Mouse (Mus musculus): ENCODE results near the gene Polr3k. TPM values are rescaled to one million over a fixed set of nuclear protein-coding genes. Genes with fewer than 3 reads are reported as not detected.
A peak's percentile ranks its signal among the peaks of the same experiment; 100 is the strongest.

Polr3k gene
- polyA plus RNA-seq, 1 experiment from 2014 or later: 55.4 TPM

DNA sequence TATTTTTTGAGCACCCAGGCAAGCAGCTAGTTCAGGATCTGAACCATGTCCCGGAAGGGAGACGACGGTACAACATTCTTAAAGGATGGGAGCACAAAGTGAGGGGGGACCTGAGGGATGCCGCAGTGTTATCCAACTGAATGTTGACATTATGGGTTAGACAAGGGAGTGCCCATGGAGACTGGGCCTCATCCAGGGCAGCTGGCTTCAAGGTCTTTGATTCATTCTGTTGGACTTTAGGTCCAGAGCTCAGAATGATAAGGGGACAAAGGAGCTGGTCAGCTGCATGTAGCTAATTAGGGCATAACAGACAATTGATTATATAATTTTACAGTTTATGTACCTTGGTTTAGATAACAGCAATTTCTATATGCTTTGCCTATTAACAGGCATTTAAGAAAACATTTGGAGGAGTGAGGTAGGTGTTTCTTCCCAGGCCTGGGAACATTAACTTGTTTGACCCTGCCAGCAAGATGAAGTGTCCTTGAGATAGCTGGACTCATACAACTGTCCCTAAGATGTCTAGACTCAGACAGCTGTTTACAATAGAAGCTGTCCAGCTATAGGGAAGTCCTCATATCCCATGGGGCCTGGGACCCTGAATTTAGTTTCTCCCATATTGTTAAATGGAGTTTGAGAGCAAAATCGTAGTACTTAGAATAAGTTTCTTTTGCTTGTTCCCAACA, 18.3 kb upstream of the Polr3k start:
- no peak overlapping the region for H3K27ac ChIP-seq
- no peak for ATAC-seq (replicated peaks; ENCODE audit: low FRiP score, low read depth)
- no peak overlapping the region for H3K4me3 ChIP-seq (replicated peaks; ENCODE audit: low read depth, low read length)
- 92% methylated on average over 5 of the region's 5 CpGs for WGBS
- no peaks in the 10 kb centered on the region for H3K4me1 ChIP-seq (replicated peaks; ENCODE audit: insufficient read depth, low read length)
- no peak overlapping the region for H3K9ac ChIP-seq (ENCODE audit: low read depth, low read length)
- no peak overlapping the region for H3K4me2 ChIP-seq (ENCODE audit: low read length)
- DNase-seq (ENCODE audit: low spot score): no peak
- no peak for TF ChIP-seq CTCF (IDR thresholded peaks at IDR 0.05; ENCODE audit: low read depth)
- H3K9me3 ChIP-seq (replicated peaks; ENCODE audit: low read length): no peaks in the 10 kb centered on the region
- H3K36me3 ChIP-seq (ENCODE audit: insufficient read depth, low read length): peaks cover 22% of the 10 kb centered on the region
- no peaks in the 10 kb centered on the region for H3K27me3 ChIP-seq (ENCODE audit: insufficient read depth, low read length)

DNA sequence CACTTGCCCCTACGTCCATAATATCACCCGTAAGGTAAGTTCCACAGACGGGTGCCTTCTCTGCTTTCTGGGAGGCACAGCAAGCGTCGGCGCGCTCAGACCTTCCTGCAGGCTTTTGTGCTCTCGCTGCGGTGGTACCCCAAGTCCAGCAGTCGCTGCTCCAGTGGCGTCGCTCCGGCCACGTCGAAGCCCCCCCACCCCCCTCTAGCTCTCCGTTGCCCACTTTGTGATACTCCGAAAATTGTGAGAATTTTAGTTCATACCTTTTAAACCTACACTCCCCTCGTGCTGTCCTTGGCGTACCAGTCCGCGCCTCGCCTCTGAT, 361 bp downstream of the Polr3k start:
- H3K9me3 ChIP-seq (replicated peaks; ENCODE audit: low read length): no peaks in the 10 kb centered on the region

DNA sequence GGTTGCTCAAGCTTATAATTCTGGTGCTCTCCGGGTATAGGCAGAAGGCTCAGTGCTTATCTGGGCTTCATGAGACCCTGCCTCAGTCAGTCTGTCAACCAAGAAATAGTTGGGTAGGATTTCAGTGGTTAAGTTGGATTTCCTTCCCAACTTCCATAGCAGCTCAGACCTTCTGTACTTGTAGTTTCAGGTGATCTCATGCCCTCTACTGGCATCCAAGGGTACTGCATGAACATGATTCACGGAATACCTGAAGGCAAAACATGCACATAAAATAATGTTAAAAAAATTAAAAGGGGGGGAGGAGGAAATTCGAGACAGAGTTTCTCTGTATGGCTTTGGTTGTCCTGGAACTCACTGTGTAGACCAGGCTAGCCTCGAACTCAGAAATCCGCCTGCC, 2.8 kb downstream of the Polr3k start:
- WGBS: 53% methylated on average over 5 of the region's 5 CpGs
- H3K9ac ChIP-seq (ENCODE audit: low read depth, low read length): no peak overlapping the region
- ATAC-seq (replicated peaks; ENCODE audit: low FRiP score, low read depth) (no peak), DNase-seq (ENCODE audit: low spot score) (peak; percentile 74)
- TF ChIP-seq CTCF (IDR thresholded peaks at IDR 0.05; ENCODE audit: low read depth): peak; percentile 87
- H3K4me3 ChIP-seq (replicated peaks; ENCODE audit: low read depth, low read length): no peak overlapping the region
- H3K4me1 ChIP-seq (replicated peaks; ENCODE audit: insufficient read depth, low read length): peaks cover 8% of the 10 kb centered on the region; the same call in 1 of the 2 replicates
- no peak overlapping the region for H3K27ac ChIP-seq
- H3K27me3 ChIP-seq (ENCODE audit: insufficient read depth, low read length): no peaks in the 10 kb centered on the region
- no peaks in the 10 kb centered on the region for H3K9me3 ChIP-seq (replicated peaks; ENCODE audit: low read length)
- H3K4me2 ChIP-seq (ENCODE audit: low read length): no peak overlapping the region
- peaks cover 14% of the 10 kb centered on the region for H3K36me3 ChIP-seq (ENCODE audit: insufficient read depth, low read length)

More for the DNA sequence above, 361 bp downstream of the Polr3k start:
- WGBS: under 1% methylated on average over 22 of the region's 22 CpGs
- Histone ChIP-seq H3K4me1 (replicated peaks; ENCODE audit: insufficient read depth, low read length) (peaks cover 8% of the 10 kb centered on the region; the same call in 1 of the 2 replicates), H3K36me3 (ENCODE audit: insufficient read depth, low read length) (peaks cover 11% of the 10 kb centered on the region), H3K4me3 (replicated peaks; ENCODE audit: low read depth, low read length) (peak overlapping the region; percentile 62), H3K27me3 (ENCODE audit: insufficient read depth, low read length) (no peaks in the 10 kb centered on the region), H3K9ac (ENCODE audit: low read depth, low read length) (peak overlapping the region; percentile 73), H3K4me2 (ENCODE audit: low read length) (peak overlapping the region; percentile 90), H3K27ac (peak overlapping the region; percentile 60; the same call in 1 of the 2 replicates)
- no peak for TF ChIP-seq CTCF (IDR thresholded peaks at IDR 0.05; ENCODE audit: low read depth)
- DNase-seq (ENCODE audit: low spot score) (no peak), ATAC-seq (replicated peaks; ENCODE audit: low FRiP score, low read depth) (no peak; the same call in 1 of the 2 replicates)

DNA sequence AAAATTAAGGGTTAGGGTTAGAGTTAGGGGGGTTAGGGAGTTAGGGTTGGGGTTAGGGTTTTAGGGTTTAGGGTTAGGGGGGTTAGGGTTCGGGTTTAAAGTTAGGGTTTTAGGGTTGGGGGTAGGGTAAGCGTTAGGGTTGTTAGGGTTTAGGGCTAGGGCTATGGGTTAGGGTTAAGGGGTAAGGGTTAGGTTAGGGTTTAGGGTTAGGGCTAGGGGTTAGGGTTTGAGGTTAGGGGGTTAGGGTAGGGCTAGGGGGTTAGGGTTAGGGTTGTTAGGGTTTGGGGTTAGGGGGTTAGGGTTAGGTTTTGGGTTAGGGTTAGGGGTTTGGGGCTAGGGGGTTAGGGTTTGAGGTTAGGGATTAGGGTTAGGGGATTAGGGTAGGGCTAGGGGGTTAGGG, 6.9 kb downstream of the Polr3k start:
- H3K4me2 ChIP-seq (ENCODE audit: low read length): no peak overlapping the region
- no peak for DNase-seq (ENCODE audit: low spot score)
- no peak for TF ChIP-seq CTCF (IDR thresholded peaks at IDR 0.05; ENCODE audit: low read depth)
- H3K9me3 ChIP-seq (replicated peaks; ENCODE audit: low read length): no peaks in the 10 kb centered on the region
- peak; percentile 33; the same call in 1 of the 2 replicates for ATAC-seq (replicated peaks; ENCODE audit: low FRiP score, low read depth)
- WGBS: 92% methylated on average over 2 of the region's 2 CpGs
- H3K27ac ChIP-seq: no peak overlapping the region
- H3K9ac ChIP-seq (ENCODE audit: low read depth, low read length): no peak overlapping the region
- H3K36me3 ChIP-seq (ENCODE audit: insufficient read depth, low read length): peaks cover 17% of the 10 kb centered on the region
- H3K4me1 ChIP-seq (replicated peaks; ENCODE audit: insufficient read depth, low read length): no peaks in the 10 kb centered on the region
- H3K4me3 ChIP-seq (replicated peaks; ENCODE audit: low read depth, low read length): no peak overlapping the region
- no peaks in the 10 kb centered on the region for H3K27me3 ChIP-seq (ENCODE audit: insufficient read depth, low read length)

DNA sequence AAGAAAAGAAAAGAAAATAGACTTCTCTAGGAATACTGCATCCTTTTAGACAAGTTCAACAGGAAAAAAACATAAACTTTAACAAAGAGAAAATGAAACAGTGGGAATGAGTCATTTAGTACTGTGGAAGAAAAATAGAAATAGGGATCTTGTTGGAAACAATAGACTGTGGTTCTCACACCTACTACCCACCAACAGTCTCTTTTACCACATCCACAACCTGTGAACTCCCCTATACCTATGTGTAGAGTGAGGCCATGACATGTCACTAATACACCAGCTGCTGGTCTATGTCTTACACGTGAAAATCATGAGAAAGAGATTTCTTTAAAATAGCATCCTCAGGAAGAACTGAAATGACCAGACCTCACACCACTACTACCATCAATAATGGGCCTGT, 14.8 kb downstream of the Polr3k start:
- Histone ChIP-seq H3K9ac (ENCODE audit: low read depth, low read length) (no peak overlapping the region), H3K36me3 (ENCODE audit: insufficient read depth, low read length) (peaks cover 3% of the 10 kb centered on the region; the same call in 1 of the 2 replicates), H3K4me3 (replicated peaks; ENCODE audit: low read depth, low read length) (no peak overlapping the region), H3K27me3 (ENCODE audit: insufficient read depth, low read length) (no peaks in the 10 kb centered on the region), H3K27ac (no peak overlapping the region), H3K9me3 (replicated peaks; ENCODE audit: low read length) (no peaks in the 10 kb centered on the region), H3K4me2 (ENCODE audit: low read length) (no peak overlapping the region), H3K4me1 (replicated peaks; ENCODE audit: insufficient read depth, low read length) (no peaks in the 10 kb centered on the region)
- TF ChIP-seq CTCF (IDR thresholded peaks at IDR 0.05; ENCODE audit: low read depth): no peak
- 87% methylated on average over 1 of the region's 1 CpGs for WGBS
- DNase-seq (ENCODE audit: low spot score): no peak
- ATAC-seq (replicated peaks; ENCODE audit: low FRiP score, low read depth): no peak

DNA sequence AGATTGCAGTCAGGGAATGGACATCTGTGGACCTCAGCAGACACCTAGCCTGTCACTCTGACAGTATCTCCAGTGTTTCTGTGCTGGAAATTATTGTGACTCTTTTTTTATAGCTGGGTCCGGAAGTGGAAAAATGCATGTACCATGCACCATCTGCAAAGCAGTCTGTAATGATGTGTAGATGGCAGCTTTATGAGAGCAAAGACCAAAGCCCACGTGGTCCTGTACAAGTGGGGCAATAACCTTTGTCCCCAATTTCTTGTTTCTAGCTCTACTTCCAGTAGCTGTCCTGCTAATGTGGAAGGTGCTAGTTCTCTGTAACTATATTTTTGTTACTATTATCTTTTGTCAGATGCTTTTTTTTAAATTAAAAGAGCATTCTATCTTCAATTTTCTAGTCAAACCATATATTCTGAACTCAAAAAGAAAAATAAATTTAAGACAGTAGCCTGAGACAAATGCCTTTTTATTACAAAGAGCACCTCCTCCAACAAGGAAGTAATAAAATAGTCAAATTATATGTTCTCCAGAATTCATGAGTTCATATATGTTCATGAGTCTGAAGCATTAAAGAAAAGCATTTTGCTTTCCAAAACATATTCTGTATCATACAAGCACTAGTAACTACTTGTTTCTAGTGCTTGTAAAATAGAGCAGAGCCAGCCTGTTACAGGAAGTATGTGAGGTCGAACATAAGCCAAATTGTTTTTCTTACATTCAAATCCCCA, 19.0 kb downstream of the Polr3k start:
- no peaks in the 10 kb centered on the region for H3K9me3 ChIP-seq (replicated peaks; ENCODE audit: low read length)
- DNase-seq (ENCODE audit: low spot score) (peak; percentile 38), ATAC-seq (replicated peaks; ENCODE audit: low FRiP score, low read depth) (no peak)
- H3K36me3 ChIP-seq (ENCODE audit: insufficient read depth, low read length): no peaks in the 10 kb centered on the region
- no peaks in the 10 kb centered on the region for H3K4me1 ChIP-seq (replicated peaks; ENCODE audit: insufficient read depth, low read length)
- H3K4me2 ChIP-seq (ENCODE audit: low read length): no peak overlapping the region
- no peak for TF ChIP-seq CTCF (IDR thresholded peaks at IDR 0.05; ENCODE audit: low read depth)
- H3K9ac ChIP-seq (ENCODE audit: low read depth, low read length): no peak overlapping the region
- no peaks in the 10 kb centered on the region for H3K27me3 ChIP-seq (ENCODE audit: insufficient read depth, low read length)
- no peak overlapping the region for H3K4me3 ChIP-seq (replicated peaks; ENCODE audit: low read depth, low read length)
- no peak overlapping the region for H3K27ac ChIP-seq
- 57% methylated on average over 3 of the region's 3 CpGs for WGBS
